Mouse (Mus musculus) lung, embryonic 16.5 days (tissue): Measurements from ENCODE around the gene Gm28048. TPM values are rescaled to one million over a fixed set of nuclear protein-coding genes. Genes with fewer than 3 reads are reported as not detected.

ENCODE experiments used
- ATAC-seq: fragments of 200-750 bp; cut with Nextera tagmentation; 2 replicates; pipeline ENCODE4 v1.8.0; 2017; ENCODE audit warnings: low read depth, mild to moderate bottlenecking, moderate library complexity
- H3K27ac ChIP-seq: fragments of 300-500 bp; sonication (generic); 2 replicates; pipeline ENCODE4 v1.5.1; 2014; ENCODE audit warnings: mild to moderate bottlenecking, control low read depth, low read length
- H3K27me3 ChIP-seq: fragments of 300-500 bp; sonication (generic); 2 replicates; pipeline ENCODE4 v1.6.1; 2014; ENCODE audit warnings: low read depth, low read length, mixed read lengths; ENCODE audit not compliant: control insufficient read depth, insufficient read depth
- H3K36me3 ChIP-seq: fragments of 300-500 bp; sonication (generic); 2 replicates; pipeline ENCODE4 v1.6.1; 2014; ENCODE audit warnings: low read length; ENCODE audit not compliant: control insufficient read depth, insufficient read depth
- H3K4me1 ChIP-seq: fragments of 300-500 bp; sonication (generic); replicated peaks from 2 replicates; pipeline ENCODE4 v1.6.1; 2014; ENCODE audit warnings: low read length, mixed read lengths; ENCODE audit not compliant: control insufficient read depth, insufficient read depth
- H3K4me2 ChIP-seq: fragments of 300-500 bp; sonication (generic); 2 replicates; pipeline ENCODE4 v1.6.1; 2014; ENCODE audit warnings: low read depth, low read length, control low read depth
- H3K4me3 ChIP-seq: fragments of 300-500 bp; sonication (generic); 2 replicates; pipeline ENCODE4 v1.5.1; 2014; ENCODE audit warnings: mild to moderate bottlenecking, low read length, control low read depth
- H3K9ac ChIP-seq: fragments of 300-500 bp; sonication (generic); 2 replicates; pipeline ENCODE4 v1.6.1; 2014; ENCODE audit warnings: low read length, control low read depth
- H3K9me3 ChIP-seq: fragments of 300-500 bp; sonication (generic); 2 replicates; pipeline ENCODE4 v1.6.1; 2016; ENCODE audit warnings: low read length; ENCODE audit not compliant: control insufficient read depth
- WGBS: fragments of 180-500 bp; shearing (Covaris S2); extraction: QIAGEN DNeasy Blood & Tissue Kit; methylation state at CpG from one replicate; pipeline ENCODE4 v1.1.7; 2014; 5-methylcytosine and 5-hydroxymethylcytosine counted together
- polyA plus RNA-seq: library from polyadenylated mRNA; unstranded; fragments of >200 nt; fragmentation: Nextera tagmentation; extraction: Ambion mirVana; gene quantifications from 2 replicates; pipeline ENCODE4 v1.2.1, GENCODE M21; 2015

Gm28048 gene
- polyA plus RNA-seq, 1 experiment from 2014 or later = 13.9 TPM

DNA sequence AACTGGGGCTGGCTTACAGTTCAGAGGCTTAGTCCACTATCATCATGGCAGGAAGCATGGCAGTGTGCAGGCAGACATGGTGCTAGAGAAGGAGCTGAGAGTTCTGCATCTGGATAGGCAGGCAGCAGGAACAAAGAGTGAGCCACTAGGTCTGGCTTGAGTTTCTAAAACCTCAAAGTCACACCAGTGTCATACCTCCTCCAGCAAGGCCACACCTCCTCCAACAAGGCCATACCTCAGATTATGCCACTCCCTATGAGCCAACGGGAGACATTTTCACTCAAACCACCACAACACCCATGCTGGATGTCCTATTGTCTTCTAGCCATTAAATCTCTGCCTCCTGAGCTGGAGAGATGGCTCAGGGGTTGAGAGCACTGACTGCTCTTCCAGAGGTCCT is 176.7 kb downstream of the Gm28048 start:
- no peak for ATAC-seq
- Histone ChIP-seq H3K4me2 (no peak overlapping the region), H3K4me1 (peaks cover 7% of the 10 kb centered on the region), H3K36me3 (no peaks in the 10 kb centered on the region), H3K9me3 (no peaks in the 10 kb centered on the region), H3K27ac (no peak overlapping the region), H3K27me3 (no peaks in the 10 kb centered on the region), H3K4me3 (no peak overlapping the region), H3K9ac (no peak overlapping the region)
- WGBS = 60% methylated on average over 1 of the region's 1 CpGs

DNA sequence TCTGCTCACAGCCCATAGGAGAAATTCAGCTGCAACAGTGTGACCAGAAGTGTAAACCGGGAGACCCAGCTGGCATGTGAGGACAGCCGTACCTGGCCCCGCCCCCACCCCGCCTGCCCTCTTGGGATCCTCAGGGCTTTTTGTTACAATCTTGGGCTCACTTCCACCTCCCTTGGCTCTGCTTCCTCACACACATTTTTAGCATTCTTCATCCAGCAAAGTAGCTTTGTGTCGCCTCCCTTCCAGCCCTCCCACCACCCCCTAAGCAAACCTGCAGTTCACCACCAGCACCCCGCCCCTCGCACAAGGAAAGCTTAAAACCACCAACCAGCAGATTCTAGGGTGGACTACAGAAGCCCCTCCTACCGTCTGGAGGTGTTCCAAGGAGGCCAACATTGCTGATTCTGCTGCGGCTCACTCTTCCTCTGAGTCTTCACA is 181.9 kb downstream of the Gm28048 start:
- WGBS = 18% methylated on average over 9 of the region's 9 CpGs
- no peaks in the 10 kb centered on the region for H3K36me3 ChIP-seq
- H3K4me3 ChIP-seq = no peak overlapping the region

DNA sequence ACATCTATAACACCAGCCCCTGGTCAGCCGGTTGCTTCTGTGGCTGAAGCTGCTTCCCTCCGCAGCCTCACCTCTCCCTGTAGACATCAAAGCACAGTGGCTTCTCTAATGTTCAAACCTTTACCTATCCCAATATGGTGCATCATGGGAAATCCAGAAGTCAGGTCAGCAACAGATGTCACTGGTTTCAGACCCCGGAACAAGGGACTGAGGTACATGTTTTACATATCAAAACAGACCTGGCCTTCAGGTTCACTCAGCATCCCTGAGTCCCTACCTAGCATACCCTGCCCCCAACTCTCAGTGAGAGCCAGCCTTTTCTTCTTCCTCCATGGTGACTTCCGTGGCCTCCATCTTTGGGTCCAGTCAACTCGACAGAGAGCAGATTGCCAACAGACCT is 183.0 kb downstream of the Gm28048 start:
- no peak for ATAC-seq
- Histone ChIP-seq H3K9me3 (no peaks in the 10 kb centered on the region), H3K4me3 (no peak overlapping the region), H3K27ac (peak overlapping the region; percentile 90), H3K36me3 (no peaks in the 10 kb centered on the region), H3K4me1 (peaks cover 15% of the 10 kb centered on the region), H3K9ac (no peak overlapping the region), H3K4me2 (no peak overlapping the region), H3K27me3 (no peaks in the 10 kb centered on the region)
- WGBS = 66% methylated on average over 5 of the region's 5 CpGs

More for the DNA sequence above, 181.9 kb downstream of the Gm28048 start:
- H3K27me3 ChIP-seq = no peaks in the 10 kb centered on the region
- no peaks in the 10 kb centered on the region for H3K9me3 ChIP-seq
- peak overlapping the region; percentile 18 for H3K4me2 ChIP-seq
- peaks cover 15% of the 10 kb centered on the region for H3K4me1 ChIP-seq
- peak; percentile 92 for ATAC-seq
- H3K9ac ChIP-seq = peak overlapping the region; percentile 12
- peak overlapping the region; percentile 90 for H3K27ac ChIP-seq

DNA sequence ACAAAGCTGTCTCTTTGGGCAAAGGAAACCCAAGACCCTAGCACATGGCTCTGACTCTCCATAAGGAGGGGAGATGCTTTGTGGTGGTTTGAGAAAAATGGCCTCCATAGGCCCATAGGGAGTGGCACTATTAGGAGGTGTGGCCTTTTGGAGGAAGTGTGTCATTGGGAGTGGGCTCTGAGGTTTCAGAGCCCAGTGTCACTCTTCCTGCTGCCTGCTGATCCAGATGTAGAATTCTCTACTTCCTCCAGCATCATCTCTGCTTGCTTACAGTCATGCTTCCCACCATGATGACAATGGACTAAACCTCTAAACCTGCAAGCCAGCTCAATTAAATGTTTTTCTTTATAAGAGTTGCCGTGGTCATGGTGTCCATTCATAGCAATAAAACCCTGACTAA is 187.2 kb downstream of the Gm28048 start:
- Histone ChIP-seq H3K9ac (no peak overlapping the region), H3K4me3 (no peak overlapping the region), H3K36me3 (no peaks in the 10 kb centered on the region), H3K9me3 (no peaks in the 10 kb centered on the region), H3K27ac (no peak overlapping the region), H3K4me2 (no peak overlapping the region), H3K27me3 (no peaks in the 10 kb centered on the region), H3K4me1 (peaks cover 6% of the 10 kb centered on the region)
- no peak for ATAC-seq
- WGBS = 82% methylated on average over 1 of the region's 1 CpGs

DNA sequence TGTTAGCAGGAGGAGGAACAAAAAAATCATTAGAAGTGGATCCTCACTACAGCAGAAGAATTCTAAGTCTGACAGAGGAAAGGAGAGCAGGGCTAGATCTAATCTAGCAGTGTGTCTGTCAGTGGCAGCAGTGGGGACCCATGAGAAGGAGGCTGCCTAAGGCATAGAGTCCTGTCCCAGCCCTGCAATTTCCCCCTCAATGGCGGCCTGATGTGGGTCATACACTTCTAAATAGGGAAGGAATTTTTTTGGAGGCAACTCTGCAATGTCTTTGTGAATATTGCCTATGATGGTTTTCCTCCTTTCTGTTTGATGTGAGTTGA is 188.0 kb downstream of the Gm28048 start:
- Histone ChIP-seq H3K9me3 (no peaks in the 10 kb centered on the region), H3K27ac (no peak overlapping the region), H3K36me3 (no peaks in the 10 kb centered on the region), H3K9ac (no peak overlapping the region), H3K4me3 (no peak overlapping the region), H3K27me3 (no peaks in the 10 kb centered on the region), H3K4me1 (peaks cover under 1% of the 10 kb centered on the region; the same call in 1 of the 2 replicates), H3K4me2 (no peak overlapping the region)
- 81% methylated on average over 1 of the region's 1 CpGs for WGBS
- no peak for ATAC-seq

DNA sequence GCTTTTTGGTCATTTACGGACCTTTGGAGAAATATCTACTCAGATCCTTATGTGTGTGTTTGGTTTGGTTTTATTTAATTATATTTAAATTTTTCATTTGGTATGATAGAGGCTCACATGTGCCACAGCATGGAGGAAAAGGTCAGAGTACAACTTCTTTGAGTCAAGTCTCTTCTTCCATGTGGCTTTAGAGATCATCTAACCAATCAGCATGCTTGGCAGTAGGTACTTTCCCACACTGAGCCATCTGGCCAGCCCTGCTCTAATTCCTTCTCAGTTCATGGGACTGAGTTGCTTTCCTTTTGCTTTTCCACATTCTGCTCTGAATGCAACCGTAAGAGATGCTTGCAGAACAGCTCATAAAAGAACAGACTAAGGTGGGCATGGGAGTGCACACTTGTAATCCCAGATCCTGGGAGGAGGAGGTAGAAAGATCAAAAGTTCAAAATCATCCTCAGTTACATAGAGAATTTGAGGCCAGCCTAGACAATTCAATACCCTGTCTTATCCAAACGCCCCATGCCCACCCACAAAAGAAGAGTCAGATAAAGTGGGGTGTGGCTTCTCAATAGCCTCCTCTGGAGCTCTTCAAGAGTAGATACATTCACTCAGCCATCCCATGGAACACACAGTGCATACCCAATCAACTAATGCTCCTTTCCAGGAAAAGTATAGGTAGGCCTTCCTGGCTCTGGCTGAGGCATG is 188.6 kb downstream of the Gm28048 start:
- 79% methylated on average over 3 of the region's 3 CpGs for WGBS
- no peaks in the 10 kb centered on the region for H3K4me1 ChIP-seq
- no peak overlapping the region for H3K4me3 ChIP-seq
- no peak overlapping the region for H3K4me2 ChIP-seq
- H3K27ac ChIP-seq = no peak overlapping the region
- no peak overlapping the region for H3K9ac ChIP-seq
- no peak for ATAC-seq
- no peaks in the 10 kb centered on the region for H3K36me3 ChIP-seq
- no peaks in the 10 kb centered on the region for H3K9me3 ChIP-seq
- H3K27me3 ChIP-seq = no peaks in the 10 kb centered on the region

DNA sequence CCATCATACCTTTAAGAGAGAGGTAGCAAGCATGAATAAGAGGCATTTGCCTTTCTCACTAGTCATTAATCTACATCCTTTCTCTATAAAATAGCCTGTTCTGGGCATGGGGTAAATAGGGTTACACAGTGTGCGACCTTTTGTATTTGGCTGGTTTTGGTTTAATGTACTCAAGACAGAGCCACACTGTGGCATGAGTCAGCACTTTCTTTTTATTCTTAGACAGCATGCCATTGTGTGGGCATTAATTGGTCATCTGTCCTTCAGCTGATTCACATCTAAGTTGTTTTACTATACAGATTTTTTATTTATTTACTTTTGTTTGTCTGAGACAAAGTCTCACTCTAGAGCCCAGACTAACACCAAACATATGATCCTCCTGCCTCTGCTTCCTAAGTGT is 189.7 kb downstream of the Gm28048 start:
- H3K4me2 ChIP-seq = no peak overlapping the region
- H3K4me3 ChIP-seq = no peak overlapping the region
- no peaks in the 10 kb centered on the region for H3K36me3 ChIP-seq
- 91% methylated on average over 1 of the region's 1 CpGs for WGBS
- no peaks in the 10 kb centered on the region for H3K27me3 ChIP-seq
- no peak overlapping the region for H3K27ac ChIP-seq
- H3K9ac ChIP-seq = no peak overlapping the region
- no peak for ATAC-seq
- no peaks in the 10 kb centered on the region for H3K4me1 ChIP-seq
- H3K9me3 ChIP-seq = no peaks in the 10 kb centered on the region

DNA sequence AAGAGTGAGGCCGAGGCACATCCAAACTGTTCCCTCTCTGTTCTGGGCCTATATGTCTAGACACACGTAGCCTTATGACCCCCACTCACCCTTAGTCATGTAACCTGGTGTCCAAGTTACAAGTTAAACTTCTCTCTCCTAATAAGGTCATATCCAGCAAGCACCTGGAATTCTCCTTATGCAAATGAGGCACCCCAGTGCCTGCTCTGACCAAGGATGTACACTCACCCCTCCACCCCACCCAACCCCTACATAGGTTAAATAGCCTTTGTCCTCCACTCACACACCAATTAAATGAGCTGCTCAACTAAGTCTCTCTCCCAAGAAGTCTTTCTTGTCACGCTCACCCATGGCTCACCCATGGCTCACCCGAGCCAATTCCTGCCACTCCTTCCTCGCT is 190.2 kb downstream of the Gm28048 start:
- Histone ChIP-seq H3K27me3 (no peaks in the 10 kb centered on the region), H3K36me3 (no peaks in the 10 kb centered on the region), H3K4me1 (no peaks in the 10 kb centered on the region), H3K9me3 (no peaks in the 10 kb centered on the region), H3K4me2 (no peak overlapping the region), H3K27ac (no peak overlapping the region), H3K9ac (no peak overlapping the region), H3K4me3 (no peak overlapping the region)
- WGBS = 84% methylated on average over 5 of the region's 5 CpGs
- ATAC-seq = no peak

DNA sequence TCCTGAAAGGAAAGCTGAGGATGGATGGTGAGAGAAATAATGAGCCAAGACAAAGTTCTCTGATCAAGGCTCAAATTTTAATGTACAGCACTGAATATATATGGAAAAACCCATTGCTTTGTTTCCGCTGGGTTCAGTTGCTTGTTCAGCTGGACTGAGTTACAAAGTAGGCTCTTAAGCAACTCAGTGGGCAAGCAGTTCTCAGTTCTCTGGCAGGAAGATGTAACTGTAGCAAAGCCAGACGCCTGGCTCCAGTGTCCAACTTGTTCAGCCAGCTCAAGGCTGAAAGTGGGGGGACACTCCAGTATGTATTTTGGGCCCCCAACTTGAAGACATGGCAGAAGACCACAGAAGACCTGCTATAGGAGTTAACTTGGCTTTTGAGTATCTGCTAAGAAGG is 194.1 kb downstream of the Gm28048 start:
- Histone ChIP-seq H3K9ac (no peak overlapping the region), H3K4me2 (no peak overlapping the region), H3K4me3 (no peak overlapping the region), H3K36me3 (no peaks in the 10 kb centered on the region), H3K4me1 (peaks cover 3% of the 10 kb centered on the region; the same call in 1 of the 2 replicates), H3K27me3 (no peaks in the 10 kb centered on the region), H3K9me3 (no peaks in the 10 kb centered on the region), H3K27ac (no peak overlapping the region)
- 76% methylated on average over 2 of the region's 2 CpGs for WGBS
- ATAC-seq = no peak
